Mouse (Mus musculus) testis, adult 2 months (tissue): ENCODE measurements around the gene Amph. TPM values are rescaled to one million over a fixed set of nuclear protein-coding genes. Genes with fewer than 3 reads are reported as not detected.
"Not testable (repeated sequence)": the region's sequence is repeated elsewhere in the genome, so short reads cannot be mapped to it uniquely, and the experiment has no call there.

ENCODE experiments used
- H3K27ac ChIP-seq: fragments of 200-500 bp; 2 replicates; pipeline ENCODE4 v1.5.1; 2012; ENCODE audit warnings: low read depth, low read length; ENCODE audit not compliant: control insufficient read depth, insufficient read depth
- H3K27me3 ChIP-seq: fragments of 200-500 bp; 2 replicates; pipeline ENCODE4 v1.6.1; 2012; ENCODE audit warnings: mild to moderate bottlenecking, low read length, moderate library complexity; ENCODE audit not compliant: control insufficient read depth, insufficient read depth
- H3K36me3 ChIP-seq: fragments of 200-500 bp; 2 replicates; pipeline ENCODE4 v1.6.1; 2012; ENCODE audit warnings: mild to moderate bottlenecking, low read length; ENCODE audit not compliant: control insufficient read depth, insufficient read depth
- H3K4me1 ChIP-seq: fragments of 200-500 bp; 2 replicates; pipeline ENCODE4 v1.6.1; 2012; ENCODE audit warnings: low read length; ENCODE audit not compliant: control insufficient read depth, insufficient read depth
- H3K4me3 ChIP-seq: fragments of 200-500 bp; 2 replicates; pipeline ENCODE4 v1.5.1; 2012; ENCODE audit warnings: low read depth, mild to moderate bottlenecking, low read length, moderate library complexity, mixed read lengths; ENCODE audit not compliant: control insufficient read depth
- CTCF ChIP-seq: fragments of 200-500 bp; IDR thresholded peaks from 2 replicates; pipeline ENCODE4 v1.5.1; 2012; ENCODE audit warnings: low read depth, mild to moderate bottlenecking, inconsistent platforms, low read length, moderate library complexity; ENCODE audit not compliant: control insufficient read depth, insufficient read depth, insufficient replicate concordance
- POLR2A ChIP-seq: fragments of 200-500 bp; IDR thresholded peaks from 2 replicates; pipeline ENCODE4 v1.6.1; 2012; ENCODE audit warnings: low read depth, mild to moderate bottlenecking, inconsistent platforms, low read length, moderate library complexity; ENCODE audit not compliant: control insufficient read depth
- polyA plus RNA-seq: library from polyadenylated mRNA; depleted of rRNA; stranded (reverse); fragments of >200 nt; gene quantifications from 2 replicates; pipeline ENCODE4 v1.2.3, GENCODE M21; 2012

The Amph gene
- polyA plus RNA-seq, 1 experiment, result 5.8 TPM

DNA sequence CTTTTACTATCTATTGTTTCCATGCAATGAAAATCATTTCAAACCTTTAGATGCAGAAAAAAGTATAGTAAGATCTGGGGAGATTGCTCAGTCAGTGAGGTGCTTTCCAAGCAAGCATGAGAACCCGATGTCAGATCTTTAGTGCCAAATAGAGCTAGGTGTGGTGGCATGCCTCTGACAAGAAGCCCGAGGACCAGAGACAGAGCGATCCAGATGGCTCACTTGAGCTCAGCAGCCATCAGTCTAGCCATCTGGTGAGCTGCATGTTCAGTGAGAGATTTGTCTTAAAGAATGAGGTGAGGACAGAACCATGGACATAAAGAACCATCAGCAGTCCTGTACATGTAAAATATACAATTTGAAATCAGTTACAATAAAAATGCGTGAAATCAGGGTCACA, 149.1 kb downstream of the Amph start:
- no peak for TF ChIP-seq CTCF
- TF ChIP-seq POLR2A, result no peak
- no peak overlapping the region for H3K27ac ChIP-seq
- no peaks in the 10 kb centered on the region for H3K4me1 ChIP-seq
- no peaks in the 10 kb centered on the region for H3K36me3 ChIP-seq
- no peaks in the 10 kb centered on the region for H3K27me3 ChIP-seq
- H3K4me3 ChIP-seq, result no peak overlapping the region

DNA sequence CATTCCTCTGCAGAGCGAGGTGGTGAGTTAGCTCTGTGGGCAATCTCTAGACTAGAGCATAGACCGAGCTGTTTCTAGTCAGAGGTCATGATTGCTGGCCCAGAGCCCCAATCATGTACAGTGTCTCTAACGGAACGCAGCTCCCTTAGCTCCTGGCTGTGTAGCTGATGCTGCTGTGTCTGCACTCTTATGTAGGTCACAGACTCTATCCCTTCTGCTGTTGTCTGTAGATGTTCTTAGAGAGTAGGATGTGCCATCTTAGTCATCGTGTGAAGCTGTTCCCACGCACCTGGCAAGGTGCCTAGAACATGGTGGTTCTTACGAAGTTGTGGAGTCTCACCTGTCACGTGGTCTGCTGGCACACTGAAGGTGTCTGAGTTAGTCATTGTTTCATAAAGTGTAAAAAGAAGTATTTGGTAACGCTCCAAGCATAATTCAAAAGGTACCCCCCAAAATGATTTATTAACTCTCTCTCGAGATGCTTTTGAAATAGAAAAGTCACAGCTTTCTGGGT, 153.9 kb downstream of the Amph start:
- Histone ChIP-seq H3K4me1 (no peaks in the 10 kb centered on the region), H3K36me3 (no peaks in the 10 kb centered on the region), H3K4me3 (no peak overlapping the region), H3K27ac (no peak overlapping the region), H3K27me3 (no peaks in the 10 kb centered on the region)
- no peak for TF ChIP-seq CTCF
- TF ChIP-seq POLR2A, result no peak

DNA sequence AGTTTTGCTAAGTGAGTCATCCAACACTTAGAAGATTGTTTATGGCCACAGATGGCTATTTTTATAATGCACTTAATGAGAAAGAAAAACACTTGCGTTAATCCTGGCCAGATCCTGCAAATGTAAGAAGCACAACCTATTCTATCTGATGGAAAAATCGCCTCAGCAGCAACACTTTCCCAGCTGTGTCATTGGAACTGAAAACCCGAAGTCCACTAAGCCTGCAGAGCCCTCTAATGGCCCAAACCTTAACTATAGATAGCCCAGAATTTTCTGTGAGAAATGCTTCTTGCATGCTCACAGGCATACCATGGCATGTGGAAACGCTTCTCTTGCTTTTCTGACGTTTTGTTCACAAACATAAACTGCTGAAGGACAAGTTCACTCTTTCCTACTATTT, 158.4 kb downstream of the Amph start:
- H3K4me1 ChIP-seq, result no peaks in the 10 kb centered on the region
- H3K36me3 ChIP-seq, result no peaks in the 10 kb centered on the region
- no peak overlapping the region for H3K27ac ChIP-seq
- H3K27me3 ChIP-seq, result no peaks in the 10 kb centered on the region
- TF ChIP-seq CTCF (no peak), POLR2A (no peak)
- no peak overlapping the region for H3K4me3 ChIP-seq

DNA sequence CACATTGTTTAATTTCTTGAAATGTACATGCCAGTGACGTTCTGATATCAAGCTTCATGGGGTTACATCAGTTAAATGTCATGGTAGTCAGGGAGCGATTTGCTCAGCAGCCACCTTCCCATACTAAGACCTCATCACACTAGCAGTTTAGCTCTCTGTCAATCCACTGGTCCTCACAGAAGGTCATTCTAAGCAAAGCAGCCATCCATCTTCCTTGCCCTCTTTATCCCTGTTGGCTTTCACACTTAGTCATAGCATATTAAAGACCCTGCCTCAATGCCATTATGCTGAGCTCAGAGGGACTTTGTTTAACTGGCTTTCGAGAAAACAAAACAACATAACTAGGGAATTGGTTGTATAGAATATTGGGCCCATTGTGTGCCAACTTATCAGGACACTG, 161.3 kb downstream of the Amph start:
- Histone ChIP-seq H3K27me3 (no peaks in the 10 kb centered on the region), H3K27ac (no peak overlapping the region), H3K4me1 (no peaks in the 10 kb centered on the region), H3K4me3 (no peak overlapping the region), H3K36me3 (no peaks in the 10 kb centered on the region)
- TF ChIP-seq CTCF (no peak), POLR2A (no peak)

DNA sequence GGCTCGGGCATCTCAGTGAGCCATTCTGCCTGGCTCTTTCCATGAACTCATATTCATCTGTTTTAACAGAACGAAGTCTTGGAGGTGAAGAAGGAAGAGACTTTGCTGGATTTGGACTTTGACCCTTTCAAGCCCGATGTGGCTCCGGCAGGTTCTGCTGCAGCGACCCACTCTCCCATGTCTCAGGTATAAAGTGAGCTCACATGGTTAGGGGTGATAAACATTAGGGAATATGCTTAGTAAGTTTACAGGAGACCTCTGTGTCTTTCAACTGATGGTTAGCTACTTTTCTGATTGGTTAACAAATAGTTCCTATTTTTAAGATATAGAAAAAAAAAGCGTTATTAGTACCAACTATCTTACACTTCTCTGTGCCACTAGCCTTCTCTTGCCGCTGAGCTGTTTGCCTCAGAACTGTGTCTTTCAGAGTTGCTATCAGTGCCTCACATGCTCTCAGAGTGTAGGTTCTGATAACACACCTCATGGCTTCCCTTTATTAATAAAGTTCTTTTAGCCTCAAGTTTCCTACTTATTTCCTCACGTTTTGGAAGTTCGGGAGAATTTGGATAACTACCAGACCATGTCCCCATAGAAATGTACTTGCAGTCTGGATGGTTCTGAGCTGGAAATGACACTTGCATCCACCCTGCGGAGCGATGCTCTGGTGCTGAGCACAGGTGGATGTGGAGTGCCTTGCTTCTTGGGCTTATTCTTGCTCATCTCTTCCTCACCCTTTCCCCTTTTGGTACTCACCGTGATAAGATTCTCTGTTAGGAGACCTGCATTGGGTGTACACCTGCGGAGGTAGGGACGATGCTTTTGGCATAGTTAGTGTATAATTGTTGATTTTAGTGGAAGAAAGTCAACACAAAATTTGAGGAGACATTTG, 165.3 kb downstream of the Amph start:
- no peaks in the 10 kb centered on the region for H3K4me1 ChIP-seq
- TF ChIP-seq CTCF (no peak), POLR2A (no peak)
- no peaks in the 10 kb centered on the region for H3K27me3 ChIP-seq
- no peaks in the 10 kb centered on the region for H3K36me3 ChIP-seq
- no peak overlapping the region for H3K27ac ChIP-seq
- no peak overlapping the region for H3K4me3 ChIP-seq

DNA sequence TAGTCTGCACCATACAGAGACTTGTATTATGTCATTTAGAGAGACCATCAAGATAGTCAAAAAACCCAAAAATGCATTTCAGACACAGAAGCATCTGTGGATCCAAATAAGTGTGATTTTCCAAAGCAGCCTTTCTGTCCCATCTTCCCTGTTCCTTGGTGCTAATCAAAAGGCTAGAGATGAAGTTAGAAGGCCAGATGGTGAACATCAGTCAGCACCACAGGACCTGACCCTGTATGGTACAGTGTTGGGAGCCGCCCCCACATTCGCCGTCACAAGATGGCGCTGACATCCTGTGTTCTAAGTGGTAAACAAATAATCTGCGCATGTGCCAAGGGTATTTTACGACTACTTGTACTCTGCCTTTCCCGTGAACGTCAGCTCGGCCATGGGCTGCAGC, 166.8 kb downstream of the Amph start:
- not testable (repeated sequence) for H3K27ac ChIP-seq, H3K4me1 ChIP-seq, H3K4me3 ChIP-seq, H3K27me3 ChIP-seq, H3K36me3 ChIP-seq

DNA sequence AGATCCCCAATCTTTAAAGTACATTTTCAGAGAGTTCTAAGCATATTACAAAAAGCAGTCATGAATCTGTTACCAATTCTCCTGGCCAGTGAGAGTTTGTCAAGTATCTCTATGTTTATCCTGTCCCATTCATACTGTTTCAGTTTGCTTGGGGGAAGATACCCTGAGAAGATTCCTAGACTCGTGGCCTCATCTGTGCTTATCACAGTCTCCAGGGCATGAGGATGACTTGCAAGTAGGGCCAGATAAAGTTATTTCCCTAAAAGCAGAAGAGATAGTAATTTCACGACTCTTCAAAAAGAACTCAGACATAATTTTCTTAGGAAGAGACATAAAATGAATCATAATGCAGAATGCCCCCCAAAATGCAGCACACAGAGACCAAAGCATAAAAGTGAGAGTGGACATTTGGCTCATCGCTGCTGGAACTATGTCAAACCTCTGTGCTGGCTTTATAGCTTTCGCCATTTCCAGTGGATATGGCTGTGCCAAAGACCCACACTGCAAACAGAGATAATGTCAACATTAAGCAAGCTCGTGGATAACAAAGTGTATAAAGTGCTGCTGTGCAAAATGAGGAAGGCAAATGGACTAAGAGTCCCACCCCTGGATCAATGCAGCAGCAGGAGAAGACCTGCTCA, 179.0 kb downstream of the Amph start:
- no peak for TF ChIP-seq POLR2A
- no peak for TF ChIP-seq CTCF
- Histone ChIP-seq H3K4me3 (no peak overlapping the region), H3K27me3 (no peaks in the 10 kb centered on the region)

More for the DNA sequence above, 179.0 kb downstream of the Amph start:
- H3K27ac ChIP-seq, result no peak overlapping the region
- H3K36me3 ChIP-seq, result no peaks in the 10 kb centered on the region
- no peaks in the 10 kb centered on the region for H3K4me1 ChIP-seq
